Mouse (Mus musculus): ENCODE measurements at regions not wholly inside any gene's neighbourhood (a gene's known extent, or its start where the extent isn't known, plus 50 kb on each side); places are given as distances from the start of the nearest gene placed in this dataset.
"Not testable (repeated sequence)": the region's sequence is repeated elsewhere in the genome, so short reads cannot be mapped to it uniquely, and the experiment has no call there.

DNA sequence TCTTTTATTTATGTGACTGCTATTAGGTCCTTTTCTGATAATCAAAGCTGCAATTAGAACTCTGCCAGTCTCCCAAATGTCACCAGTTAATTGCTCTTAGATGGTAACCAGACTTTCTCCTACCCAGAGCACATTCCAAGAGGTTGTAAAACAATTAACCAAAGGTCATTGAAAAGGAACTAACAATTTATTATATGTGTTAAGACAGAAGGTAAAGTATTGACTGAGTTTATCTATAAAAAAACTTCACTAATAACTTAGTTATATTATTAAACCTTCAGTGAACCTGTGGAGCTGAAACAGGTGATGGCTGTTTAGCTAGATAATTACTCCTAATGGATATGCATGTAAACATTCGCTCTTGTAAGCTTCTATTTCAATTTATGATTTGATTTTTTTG lies 1547.9 kb upstream of the Pcdh17 start:
- H3K27ac ChIP-seq; H3K4me1 ChIP-seq (replicated peaks); H3K9me3 ChIP-seq; H3K9ac ChIP-seq; H3K36me3 ChIP-seq; H3K27me3 ChIP-seq (replicated peaks); H3K4me3 ChIP-seq (replicated peaks); H3K4me2 ChIP-seq (replicated peaks): not testable (repeated sequence)
- peak; percentile 51; the same call in 1 of the 2 replicates for ATAC-seq
- 72% methylated on average over 1 of the region's 1 CpGs for WGBS

DNA sequence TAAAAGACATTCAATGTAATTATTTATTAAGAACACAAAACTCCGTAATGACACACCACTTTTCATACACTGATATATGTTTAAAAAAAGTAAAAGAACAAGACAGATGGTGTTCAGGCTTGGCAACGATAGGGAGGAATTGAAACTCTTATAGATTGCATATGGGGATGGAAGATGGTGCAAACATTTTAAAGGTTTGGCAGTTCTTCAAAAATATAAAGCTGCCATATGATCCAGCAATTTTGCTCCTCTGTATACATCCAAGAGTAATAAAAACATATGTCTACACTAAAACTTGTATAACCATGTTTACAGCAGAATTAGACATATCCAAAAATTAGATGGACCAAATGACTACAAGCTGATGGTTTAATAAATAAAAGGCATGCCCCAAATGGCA lies 1544.5 kb upstream of the Pcdh17 start:
- no peak for ATAC-seq
- H3K4me1 ChIP-seq (replicated peaks): no peaks in the 10 kb centered on the region
- H3K27me3 ChIP-seq (replicated peaks): no peaks in the 10 kb centered on the region
- 70% methylated on average over 2 of the region's 2 CpGs for WGBS
- H3K4me3 ChIP-seq (replicated peaks): no peak overlapping the region
- H3K4me2 ChIP-seq (replicated peaks): no peak overlapping the region
- no peaks in the 10 kb centered on the region for H3K36me3 ChIP-seq
- H3K27ac ChIP-seq: no peak overlapping the region
- no peaks in the 10 kb centered on the region for H3K9me3 ChIP-seq
- no peak overlapping the region for H3K9ac ChIP-seq
